Mouse (Mus musculus): ENCODE results near the gene Actr6. TPM values are rescaled to one million over a fixed set of nuclear protein-coding genes. Genes with fewer than 3 reads are reported as not detected.
A peak's percentile ranks its signal among the peaks of the same experiment; 100 is the strongest.
"Not testable (repeated sequence)": the region's sequence is repeated elsewhere in the genome, so short reads cannot be mapped to it uniquely, and the experiment has no call there.

Gene Actr6
- polyA plus RNA-seq, 1 experiment from 2014 or later = 57.2 TPM

DNA sequence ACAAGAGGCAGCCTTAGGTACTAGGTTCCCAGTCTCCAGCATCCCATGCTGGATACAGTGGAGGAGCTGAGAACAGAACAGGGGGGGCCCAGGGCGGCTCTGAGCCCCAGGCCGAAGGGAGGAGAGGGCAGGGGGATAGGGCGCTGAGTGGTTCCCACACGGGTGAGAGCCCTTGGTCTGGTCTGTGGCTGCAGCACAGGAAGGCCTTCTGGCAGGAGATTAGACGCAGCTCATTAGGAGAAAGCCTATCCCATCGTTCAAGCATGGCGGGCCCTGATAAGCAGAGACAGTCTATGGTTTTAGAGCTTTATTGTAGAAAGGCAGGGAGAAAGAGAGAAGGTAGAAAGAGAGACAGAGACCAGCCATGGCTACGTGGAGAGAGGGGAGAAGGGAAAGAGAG lies 42.1 kb downstream of the Actr6 start:
- WGBS = 71% methylated on average over 8 of the region's 8 CpGs
- H3K36me3 ChIP-seq = no peaks in the 10 kb centered on the region; the same call in 1 of the 2 replicates

DNA sequence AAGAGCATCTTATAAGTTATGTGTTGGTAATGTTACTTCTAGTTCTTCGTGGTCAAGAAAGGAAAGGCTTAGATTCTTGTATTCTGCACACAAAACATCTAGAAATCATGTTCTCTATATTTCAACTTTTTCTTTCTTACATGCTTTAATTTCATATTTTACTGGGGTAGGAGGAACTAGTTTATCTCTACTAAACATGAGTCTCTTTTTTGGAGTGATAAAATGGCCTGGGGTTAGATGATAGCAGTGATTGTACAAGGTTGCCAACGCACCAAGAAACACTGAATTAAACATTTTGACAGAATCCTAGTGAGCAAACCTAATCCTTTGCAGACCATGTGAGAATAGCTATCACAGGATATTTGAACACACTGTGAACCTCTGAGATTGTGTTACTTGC lies 44.6 kb downstream of the Actr6 start:
- Histone ChIP-seq H3K9ac (no peak overlapping the region), H3K36me3 (peaks cover 9% of the 10 kb centered on the region; the same call in 1 of the 2 replicates), H3K27me3 (0 out of 2 replicates have a peak, but pooled peaks cover 3% of the 10 kb centered on the region), H3K4me1 (replicated peaks) (peaks cover 32% of the 10 kb centered on the region), H3K9me3 (no peaks in the 10 kb centered on the region), H3K27ac (no peak overlapping the region), H3K4me3 (no peak overlapping the region), H3K4me2 (no peak overlapping the region)
- ATAC-seq (ENCODE audit: low FRiP score) = no peak
- 89% methylated on average over 2 of the region's 2 CpGs for WGBS

More for the DNA sequence above, 42.1 kb downstream of the Actr6 start:
- H3K4me1 ChIP-seq (replicated peaks) = peaks cover 11% of the 10 kb centered on the region
- H3K27me3 ChIP-seq = 0 out of 2 replicates have a peak, but pooled peaks cover 3% of the 10 kb centered on the region
- H3K4me2 ChIP-seq = no peak overlapping the region
- H3K4me3 ChIP-seq = no peak overlapping the region
- H3K9me3 ChIP-seq = no peaks in the 10 kb centered on the region
- no peak for ATAC-seq (ENCODE audit: low FRiP score)
- H3K27ac ChIP-seq = no peak overlapping the region
- H3K9ac ChIP-seq = no peak overlapping the region

DNA sequence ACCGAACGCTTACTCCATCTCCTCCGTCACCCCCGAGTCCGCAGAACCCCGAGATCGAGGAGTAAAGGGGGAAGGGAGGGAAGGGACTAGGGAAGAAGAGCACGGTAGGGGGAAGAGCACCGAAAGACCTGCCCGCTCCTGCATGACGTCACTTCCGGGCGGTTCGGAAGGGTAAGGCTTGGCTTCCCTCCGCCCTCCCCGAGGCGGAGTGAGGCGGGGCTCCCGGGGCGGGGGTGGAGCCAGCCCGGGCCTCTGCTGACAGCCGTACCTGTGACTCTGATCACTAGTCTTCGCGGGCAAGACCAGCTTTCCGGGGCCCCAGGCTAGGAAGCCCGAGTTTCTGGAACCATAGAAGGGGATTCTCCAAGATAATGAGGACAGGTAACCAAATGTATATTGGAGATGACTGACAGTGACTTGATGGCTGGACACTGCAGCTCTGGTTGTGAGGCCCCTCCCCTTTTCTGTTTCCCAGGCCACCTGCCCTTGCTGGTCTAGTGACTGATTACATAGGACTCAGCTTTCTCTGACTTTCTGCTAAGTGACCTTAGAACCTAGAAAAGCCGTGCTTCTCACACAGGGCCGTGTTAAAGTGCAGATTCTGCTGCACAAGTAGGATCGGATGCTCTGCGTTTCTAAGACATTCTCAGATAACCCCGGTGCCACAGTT lies 45.8 kb downstream of the Actr6 start, which contains the start of gene Scyl2:
Gene Scyl2, minus strand, starts transcription at position 147 of the 670 bp plus-strand sequence.
- Histone ChIP-seq H3K4me3 (peak within 1 kb of the TSS; percentile 99), H3K9me3 (no peaks in the 10 kb centered on the region), H3K9ac (peak within 1 kb of the TSS; percentile 96), H3K4me2 (peak within 1 kb of the TSS; percentile 80), H3K27ac (peak within 1 kb of the TSS; percentile 87), H3K27me3 (0 out of 2 replicates have a peak, but pooled peaks cover 3% of the 10 kb centered on the region), H3K4me1 (replicated peaks) (peaks cover 32% of the 10 kb centered on the region), H3K36me3 (peaks cover 9% of the 10 kb centered on the region; the same call in 1 of the 2 replicates)
- ATAC-seq (ENCODE audit: low FRiP score) = peak; percentile 99
- 6% methylated on average over 31 of the region's 31 CpGs for WGBS

DNA sequence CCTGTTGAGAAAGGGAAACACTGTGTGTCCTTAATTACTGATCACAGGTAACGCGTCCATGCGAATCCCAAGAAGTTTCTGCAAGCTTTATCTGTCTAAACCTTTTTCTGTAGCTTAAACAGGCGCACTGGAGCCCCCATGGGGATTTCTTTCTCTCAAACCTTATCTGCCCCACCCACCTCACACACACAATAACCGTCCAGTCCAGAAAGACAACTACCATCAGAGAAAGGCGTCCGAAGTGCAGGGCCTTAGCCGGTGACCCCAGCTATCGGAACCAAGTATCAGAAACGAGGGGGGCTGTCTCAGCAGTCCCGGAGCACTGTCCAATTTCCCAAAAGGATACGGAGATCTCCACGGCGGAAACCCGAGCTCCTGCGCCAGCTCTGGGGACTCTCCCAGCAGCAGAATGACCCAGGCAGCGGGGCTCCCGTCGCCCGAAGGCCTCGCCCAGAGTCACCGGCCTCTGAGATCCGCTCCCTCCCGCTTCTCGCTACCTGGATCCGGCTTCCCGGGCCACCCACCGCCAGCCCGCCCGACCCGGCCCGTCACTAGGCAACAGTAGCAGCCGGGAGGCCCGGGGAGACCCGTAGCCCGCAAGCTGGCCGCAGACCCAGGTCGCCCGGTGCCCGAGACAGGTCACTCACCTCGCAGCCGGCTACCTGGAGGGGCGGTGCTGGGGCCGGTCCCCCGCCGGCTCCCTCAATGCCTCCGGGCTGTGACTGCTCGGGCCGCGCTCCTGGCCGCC lies 46.5 kb downstream of the Actr6 start:
- H3K9me3 ChIP-seq = no peaks in the 10 kb centered on the region
- H3K4me2 ChIP-seq = peak overlapping the region; percentile 80
- ATAC-seq (ENCODE audit: low FRiP score) = peak; percentile 85
- 1% methylated on average over 51 of the region's 51 CpGs for WGBS
- H3K27ac ChIP-seq = peak overlapping the region; percentile 87
- peaks cover 9% of the 10 kb centered on the region; the same call in 1 of the 2 replicates for H3K36me3 ChIP-seq
- H3K27me3 ChIP-seq = 0 out of 2 replicates have a peak, but pooled peaks cover 3% of the 10 kb centered on the region
- H3K9ac ChIP-seq = peak overlapping the region; percentile 96
- H3K4me1 ChIP-seq (replicated peaks) = peaks cover 32% of the 10 kb centered on the region
- H3K4me3 ChIP-seq = peak overlapping the region; percentile 99

DNA sequence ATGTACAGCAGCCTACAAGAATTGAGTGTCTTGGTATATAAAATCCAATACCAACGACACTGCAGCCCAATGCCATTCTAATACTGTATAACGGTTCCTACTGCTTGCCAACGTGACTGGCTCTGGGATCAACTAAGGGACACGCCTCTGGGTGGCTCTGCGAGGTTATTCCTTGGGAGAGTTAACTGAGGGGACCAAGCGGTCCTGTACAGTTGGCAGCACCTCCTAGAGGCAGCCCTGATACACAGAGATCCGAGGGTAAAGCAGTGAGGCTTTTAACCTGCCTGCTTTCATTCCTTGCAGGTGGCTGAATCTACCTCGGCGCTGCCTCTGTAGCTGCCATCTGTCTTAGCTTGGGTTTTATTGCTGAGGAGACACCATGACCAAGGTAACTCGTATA lies 49.1 kb downstream of the Actr6 start:
- ATAC-seq (ENCODE audit: low FRiP score) = no peak
- Histone ChIP-seq H3K9ac (no peak overlapping the region), H3K4me1 (replicated peaks) (peaks cover 32% of the 10 kb centered on the region), H3K27ac (no peak overlapping the region), H3K27me3 (no peaks in the 10 kb centered on the region), H3K9me3 (no peaks in the 10 kb centered on the region), H3K36me3 (peaks cover 10% of the 10 kb centered on the region), H3K4me2 (no peak overlapping the region), H3K4me3 (no peak overlapping the region)
- WGBS = 77% methylated on average over 10 of the region's 10 CpGs

DNA sequence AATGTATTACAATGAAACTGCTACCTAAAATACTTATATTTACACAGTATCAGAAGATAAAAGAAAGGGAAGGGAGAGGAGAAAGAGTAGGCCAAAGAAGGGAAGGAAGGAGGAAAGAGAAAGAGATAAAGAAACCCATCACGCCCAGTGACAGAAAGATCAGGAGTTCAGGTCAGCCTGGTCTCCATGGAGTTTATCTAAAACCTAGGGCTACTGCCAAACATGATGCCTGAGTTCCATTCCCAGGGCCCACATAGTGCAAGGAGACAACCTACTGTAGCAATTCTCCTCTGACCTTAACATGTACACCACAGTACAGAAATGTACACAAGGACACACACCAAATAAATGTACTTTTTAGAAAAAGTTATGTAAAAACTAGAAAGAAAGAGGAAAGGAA lies 49.9 kb downstream of the Actr6 start:
- ATAC-seq (ENCODE audit: low FRiP score) = no peak
- Histone ChIP-seq H3K27me3 (no peaks in the 10 kb centered on the region), H3K27ac (no peak overlapping the region), H3K36me3 (peaks cover 12% of the 10 kb centered on the region), H3K4me1 (replicated peaks) (peaks cover 32% of the 10 kb centered on the region), H3K9me3 (no peaks in the 10 kb centered on the region), H3K4me3 (no peak overlapping the region), H3K4me2 (no peak overlapping the region), H3K9ac (no peak overlapping the region)
- WGBS = 76% methylated on average over 1 of the region's 1 CpGs

DNA sequence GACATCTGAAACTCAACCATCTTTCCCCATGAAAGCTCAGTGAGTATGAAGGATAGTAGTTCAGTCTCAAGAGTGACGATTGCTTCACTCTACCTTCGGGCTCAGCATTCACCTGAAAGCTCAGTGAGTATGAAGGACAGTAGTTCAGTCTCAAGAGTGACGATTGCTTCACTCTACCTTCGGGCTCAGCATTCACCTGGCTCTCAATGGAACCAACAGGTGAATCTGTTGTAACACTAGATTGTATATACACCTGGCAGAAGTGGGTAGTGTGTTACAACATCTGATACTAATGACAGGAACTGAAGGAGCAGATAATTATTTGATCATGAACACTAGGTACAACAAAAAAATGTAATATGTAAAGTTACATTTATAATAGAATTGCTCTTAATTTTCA lies 50.4 kb downstream of the Actr6 start:
- WGBS = 96% methylated on average over 4 of the region's 4 CpGs
- peaks cover 12% of the 10 kb centered on the region for H3K36me3 ChIP-seq
- H3K4me2 ChIP-seq = no peak overlapping the region
- no peaks in the 10 kb centered on the region for H3K9me3 ChIP-seq
- no peak for ATAC-seq (ENCODE audit: low FRiP score)
- H3K9ac ChIP-seq = no peak overlapping the region
- H3K27ac ChIP-seq = no peak overlapping the region
- H3K27me3 ChIP-seq = no peaks in the 10 kb centered on the region
- peaks cover 31% of the 10 kb centered on the region for H3K4me1 ChIP-seq (replicated peaks)
- H3K4me3 ChIP-seq = no peak overlapping the region

DNA sequence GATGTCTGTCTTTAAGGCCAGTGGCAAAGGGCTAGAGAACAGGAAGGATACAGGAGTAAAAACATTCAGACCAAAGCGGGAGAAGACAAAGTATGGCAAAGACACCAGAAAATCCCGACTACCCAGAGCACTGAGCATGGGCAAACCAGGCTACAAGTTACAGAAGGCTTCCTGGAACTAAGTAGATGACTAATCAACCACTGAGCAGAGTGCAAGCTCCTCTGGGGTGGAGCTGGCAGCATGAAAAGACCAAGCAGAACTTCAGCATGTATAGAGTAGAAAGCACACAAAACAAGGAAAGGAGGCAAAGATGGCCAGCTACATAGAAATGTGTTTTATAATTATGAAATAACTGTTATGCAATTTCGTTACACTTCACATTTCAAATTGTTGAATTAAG lies 51.6 kb downstream of the Actr6 start:
- Histone ChIP-seq H3K36me3 (peaks cover 12% of the 10 kb centered on the region), H3K27me3 (no peaks in the 10 kb centered on the region), H3K4me1 (replicated peaks) (peaks cover 30% of the 10 kb centered on the region), H3K4me3 (no peak overlapping the region), H3K4me2 (no peak overlapping the region), H3K9me3 (no peaks in the 10 kb centered on the region), H3K27ac (no peak overlapping the region), H3K9ac (no peak overlapping the region)
- WGBS = 93% methylated on average over 3 of the region's 3 CpGs
- no peak for ATAC-seq (ENCODE audit: low FRiP score)

DNA sequence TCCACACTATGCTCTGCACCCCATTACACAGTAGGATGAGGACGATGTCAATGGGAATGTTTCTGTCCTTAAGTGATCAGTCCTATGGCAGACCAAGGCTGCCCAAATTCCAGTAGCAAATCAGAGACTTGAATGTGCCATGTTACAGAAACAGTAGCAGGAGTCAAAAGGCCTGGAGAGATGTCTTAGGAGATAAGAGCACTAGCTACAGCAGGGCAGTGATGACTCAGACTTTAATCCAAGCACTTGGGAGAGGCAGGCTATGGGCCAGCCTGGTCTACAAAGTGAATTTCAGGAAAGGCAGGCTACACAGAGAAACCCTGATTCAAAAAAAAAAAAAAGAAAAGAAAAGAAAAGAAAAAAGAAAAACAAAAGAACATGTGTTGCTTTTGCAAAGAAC lies 52.6 kb downstream of the Actr6 start:
- Histone ChIP-seq H3K9ac (no peak overlapping the region), H3K4me3 (no peak overlapping the region), H3K9me3 (no peaks in the 10 kb centered on the region), H3K27ac (no peak overlapping the region), H3K4me1 (replicated peaks) (peaks cover 21% of the 10 kb centered on the region), H3K27me3 (no peaks in the 10 kb centered on the region), H3K36me3 (peaks cover 12% of the 10 kb centered on the region), H3K4me2 (no peak overlapping the region)
- 92% methylated on average over 1 of the region's 1 CpGs for WGBS
- ATAC-seq (ENCODE audit: low FRiP score) = no peak

DNA sequence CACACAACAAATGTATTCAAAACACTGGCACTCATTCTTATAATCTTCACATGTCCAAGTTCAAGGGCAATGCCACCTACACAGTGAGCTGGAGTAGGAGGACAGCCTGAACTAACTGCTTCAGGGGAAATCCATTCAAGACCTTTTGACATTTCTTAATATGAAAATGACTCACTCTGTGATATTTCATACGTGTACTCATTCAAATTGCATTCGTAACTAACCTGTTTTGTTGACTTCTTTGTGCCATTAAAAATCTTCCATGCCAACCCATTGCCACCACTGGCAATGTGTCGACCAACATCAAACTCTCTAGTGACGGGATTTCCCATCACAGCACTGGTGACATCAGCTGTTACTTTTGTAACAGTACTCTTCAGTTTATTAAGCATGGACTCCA lies 54.0 kb downstream of the Actr6 start:
- 94% methylated on average over 4 of the region's 4 CpGs for WGBS
- no peak overlapping the region for H3K9ac ChIP-seq
- H3K4me2 ChIP-seq = no peak overlapping the region
- no peaks in the 10 kb centered on the region for H3K27me3 ChIP-seq
- peaks cover 7% of the 10 kb centered on the region; the same call in 1 of the 2 replicates for H3K4me1 ChIP-seq (replicated peaks)
- no peak for ATAC-seq (ENCODE audit: low FRiP score)
- peaks cover 6% of the 10 kb centered on the region for H3K36me3 ChIP-seq
- H3K4me3 ChIP-seq = no peak overlapping the region
- no peak overlapping the region for H3K27ac ChIP-seq
- no peaks in the 10 kb centered on the region for H3K9me3 ChIP-seq

DNA sequence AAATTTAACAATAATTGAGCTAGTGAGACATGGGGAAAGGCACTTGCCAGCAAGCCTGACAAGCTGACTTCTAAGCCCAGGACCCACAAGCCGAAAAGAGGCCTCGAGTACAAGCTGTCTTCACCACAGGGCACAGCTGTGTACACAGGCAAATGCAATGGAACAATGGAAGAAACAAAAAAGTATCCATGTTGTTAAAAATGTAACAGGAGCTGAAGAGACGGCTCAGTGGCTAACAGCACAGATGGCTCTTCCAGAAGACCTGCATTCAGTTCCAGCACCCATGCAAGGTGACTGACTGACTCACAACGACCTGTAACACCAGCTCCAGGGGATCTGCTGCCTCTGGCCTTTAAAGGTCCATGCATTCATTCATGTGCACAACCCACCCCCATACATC lies 55.5 kb downstream of the Actr6 start:
- Histone ChIP-seq H3K9ac (no peak overlapping the region), H3K4me2 (no peak overlapping the region), H3K36me3 (peaks cover 3% of the 10 kb centered on the region; the same call in 1 of the 2 replicates), H3K27ac (no peak overlapping the region), H3K9me3 (no peaks in the 10 kb centered on the region), H3K4me3 (no peak overlapping the region), H3K27me3 (no peaks in the 10 kb centered on the region), H3K4me1 (replicated peaks) (0 out of 2 replicates have a peak, but pooled peaks cover 4% of the 10 kb centered on the region)
- no peak for ATAC-seq (ENCODE audit: low FRiP score)
- WGBS = 58% methylated on average over 4 of the region's 4 CpGs

DNA sequence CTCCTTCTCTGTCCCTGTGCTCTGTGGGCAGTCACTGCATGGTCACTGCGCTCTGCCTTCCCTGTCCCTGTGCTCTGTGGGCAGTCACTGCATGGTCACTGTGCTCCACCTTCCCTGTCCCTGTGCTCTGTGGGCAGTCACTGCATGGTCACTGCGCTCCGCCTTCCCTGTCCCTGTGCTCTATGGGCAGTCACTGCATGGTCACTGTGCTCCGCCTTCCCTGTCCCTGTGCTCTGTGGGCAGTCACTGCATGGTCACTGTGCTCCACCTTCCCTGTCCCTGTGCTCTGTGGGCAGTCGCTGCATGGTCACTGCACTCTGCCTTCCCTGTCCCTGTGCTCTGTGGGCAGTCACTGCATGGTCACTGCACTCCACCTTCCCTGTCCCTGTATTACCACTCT lies 61.7 kb downstream of the Actr6 start:
- not testable (repeated sequence) for H3K4me1 ChIP-seq (replicated peaks); H3K9ac ChIP-seq; H3K9me3 ChIP-seq; H3K27me3 ChIP-seq; H3K4me3 ChIP-seq; H3K4me2 ChIP-seq; ATAC-seq (ENCODE audit: low FRiP score); H3K27ac ChIP-seq
- peaks cover 11% of the 10 kb centered on the region for H3K36me3 ChIP-seq
- WGBS = 97% methylated on average over 5 of the region's 5 CpGs

Data from hindbrain, embryonic 13.5 days (tissue).